Mouse (Mus musculus) B cell, adult 2 months (primary cell): ENCODE data around the gene Susd4.

Experiments used
- DNase-seq, 2 experiments: peaks; one replicate each; pipeline ENCODE4 v3.0.0; 2022

Susd4 gene

GRCm38 (mm10) chr1:182918718-182919346 is 155.2 kb downstream of the Susd4 start:
- no peak for DNase-seq

- DNase-seq: no peak
Measured at GRCm38 (mm10) chr1:182922824-182923223, 159.2 kb downstream of the Susd4 start.

- no peak for DNase-seq
Measured at GRCm38 (mm10) chr1:182926465-182926864, 162.8 kb downstream of the Susd4 start.

- DNase-seq: peak in 1 of 2 experiments; percentile 2
Measured at GRCm38 (mm10) chr1:182927878-182928851, 164.5 kb downstream of the Susd4 start.

GRCm38 (mm10) chr1:182935469-182935868 is 171.8 kb downstream of the Susd4 start:
- DNase-seq: no peak

GRCm38 (mm10) chr1:182937486-182938120 is 173.9 kb downstream of the Susd4 start:
- no peak for DNase-seq

GRCm38 (mm10) chr1:182941921-182942320 is 178.3 kb downstream of the Susd4 start:
- DNase-seq: no peak

- no peak for DNase-seq
Measured at GRCm38 (mm10) chr1:182943911-182944310, 180.3 kb downstream of the Susd4 start.

- no peak for DNase-seq
Measured at GRCm38 (mm10) chr1:182944638-182945037, 181.0 kb downstream of the Susd4 start.

GRCm38 (mm10) chr1:182945561-182945960 is 181.9 kb downstream of the Susd4 start:
- DNase-seq: no peak
